20 mouse cellular contexts compared by ENCODE assay signal in genomic region chr9:60440506-60440905, GRCm38 (mm10).
DNase-seq lines count a peak whose midpoint lies in the region; ATAC-seq and TF ChIP-seq lines count a peak whose summit lies in the region.
"Had no signal": no experiment of that assay in that cellular context is flagged by ENCODE, and none has a peak within 500 bp of the region (broad histone marks: within the 10 kb centered on the region; RNA-seq: fewer than 3 reads in every experiment).

No protein-coding gene starts in this region.

- DNase-seq in embryonic facial prominence, embryonic 11.5 days (ENCODE audit: low spot score): peak; percentile 50
- no peak for DNase-seq in embryonic facial prominence, embryonic 10.5 days (ENCODE audit: low spot score)
- no peak for DNase-seq in stomach, postnatal 0 days (ENCODE audit: low spot score)
- peak; percentile 50 for DNase-seq in fibroblast of lung, adult 2 months (ENCODE audit: low read depth)
- DNase-seq in left cerebral cortex, adult 18-20 months (ENCODE audit: low spot score in 2 of 2): no peak
- DNase-seq in ovary, postnatal 14 days (ENCODE audit: low spot score): no peak
- DNase-seq: adrenal gland, adult 2 months; adrenal gland, postnatal 25 days; cerebellum, adult 2 months; gastrocnemius, postnatal 14 days; heart, adult 2 months; heart, postnatal 14 days had no signal

- no peak overlapping the region for H3K4me3 ChIP-seq in embryonic facial prominence, embryonic 11.5 days (ENCODE audit: low read depth, low read length)
- no peak overlapping the region for H3K4me3 ChIP-seq in embryonic facial prominence, embryonic 10.5 days
- H3K4me3 ChIP-seq in stomach, embryonic 16.5 days (replicated peaks; ENCODE audit: low read length): no peak overlapping the region
- no peak overlapping the region for H3K4me3 ChIP-seq in stomach, postnatal 0 days (ENCODE audit: low read depth, low read length)
- H3K4me3 ChIP-seq: embryonic facial prominence, embryonic 12.5 days; erythroblast, embryonic 14.5 days; forebrain, embryonic 15.5 days; heart, adult 2 months; heart, embryonic 15.5 days had no signal

- no peaks in the 10 kb centered on the region for H3K36me3 ChIP-seq in embryonic facial prominence, embryonic 11.5 days (replicated peaks; ENCODE audit: control insufficient read depth, insufficient read depth, low read depth, low read length)
- H3K36me3 ChIP-seq in embryonic facial prominence, embryonic 10.5 days (replicated peaks): no peaks in the 10 kb centered on the region
- no peaks in the 10 kb centered on the region for H3K36me3 ChIP-seq in stomach, embryonic 16.5 days (ENCODE audit: control insufficient read depth, insufficient read depth, low read length)
- no peaks in the 10 kb centered on the region for H3K36me3 ChIP-seq in stomach, postnatal 0 days (ENCODE audit: control insufficient read depth, insufficient read depth, low read length)
- H3K36me3 ChIP-seq: embryonic facial prominence, embryonic 12.5 days; forebrain, embryonic 15.5 days; heart, embryonic 15.5 days had no signal

- no peak for ATAC-seq in embryonic facial prominence, embryonic 11.5 days (replicated peaks; ENCODE audit: insufficient number of reproducible peaks, low FRiP score, low TSS enrichment, low read depth)
- ATAC-seq in stomach, embryonic 16.5 days (ENCODE audit: insufficient read depth, low FRiP score): no peak
- no peak for ATAC-seq in stomach, postnatal 0 days (ENCODE audit: low FRiP score, low TSS enrichment)
- ATAC-seq: forebrain, embryonic 15.5 days had no signal

- no peaks in the 10 kb centered on the region for H3K27me3 ChIP-seq in embryonic facial prominence, embryonic 11.5 days (ENCODE audit: control insufficient read depth, insufficient read depth, low read length)
- no peaks in the 10 kb centered on the region for H3K27me3 ChIP-seq in embryonic facial prominence, embryonic 10.5 days (replicated peaks; ENCODE audit: low read depth, poor library complexity, severe bottlenecking)
- no peaks in the 10 kb centered on the region for H3K27me3 ChIP-seq in stomach, embryonic 16.5 days (ENCODE audit: control insufficient read depth, insufficient read depth, low read length)
- H3K27me3 ChIP-seq in stomach, postnatal 0 days (ENCODE audit: control insufficient read depth, insufficient read depth, low read length): no peaks in the 10 kb centered on the region
- H3K27me3 ChIP-seq: CH12.LX; embryonic facial prominence, embryonic 12.5 days; forebrain, embryonic 15.5 days; heart, embryonic 15.5 days had no signal

- H3K9me3 ChIP-seq in embryonic facial prominence, embryonic 11.5 days (replicated peaks; ENCODE audit: control insufficient read depth, low read length): no peaks in the 10 kb centered on the region
- H3K9me3 ChIP-seq in embryonic facial prominence, embryonic 10.5 days: no peaks in the 10 kb centered on the region
- no peaks in the 10 kb centered on the region for H3K9me3 ChIP-seq in stomach, embryonic 16.5 days (replicated peaks; ENCODE audit: control insufficient read depth, low read length)
- no peaks in the 10 kb centered on the region for H3K9me3 ChIP-seq in stomach, postnatal 0 days (ENCODE audit: control insufficient read depth, low read length)
- H3K9me3 ChIP-seq: embryonic facial prominence, embryonic 12.5 days; forebrain, embryonic 15.5 days; heart, embryonic 15.5 days had no signal

- TF ChIP-seq CTCF in stomach, postnatal 0 days (IDR thresholded peaks at IDR 0.05; ENCODE audit: low read depth): no peak

- H3K9ac ChIP-seq in embryonic facial prominence, embryonic 11.5 days (replicated peaks; ENCODE audit: low read length): no peak overlapping the region
- H3K9ac ChIP-seq in stomach, embryonic 16.5 days (ENCODE audit: low read length): no peak overlapping the region
- no peak overlapping the region for H3K9ac ChIP-seq in stomach, postnatal 0 days (ENCODE audit: low read length)
- H3K9ac ChIP-seq: embryonic facial prominence, embryonic 12.5 days; forebrain, embryonic 15.5 days; heart, embryonic 15.5 days; hindbrain, embryonic 14.5 days had no signal

- H3K4me1 ChIP-seq in embryonic facial prominence, embryonic 11.5 days (ENCODE audit: control insufficient read depth, insufficient read depth, low read length): no peaks in the 10 kb centered on the region
- H3K4me1 ChIP-seq in embryonic facial prominence, embryonic 10.5 days: peaks cover 12% of the 10 kb centered on the region
- peaks cover 2% of the 10 kb centered on the region for H3K4me1 ChIP-seq in stomach, embryonic 16.5 days (ENCODE audit: control insufficient read depth, insufficient read depth, low read length)
- no peaks in the 10 kb centered on the region for H3K4me1 ChIP-seq in stomach, postnatal 0 days (replicated peaks; ENCODE audit: control insufficient read depth, insufficient read depth)

- no peak for TF ChIP-seq EP300 in stomach, postnatal 0 days (optimal IDR thresholded peaks at IDR 0.05)

- 75% methylated on average over 8 of the region's 8 CpGs for WGBS in embryonic facial prominence, embryonic 11.5 days
- 82% methylated on average over 8 of the region's 8 CpGs for WGBS in embryonic facial prominence, embryonic 10.5 days
- WGBS in stomach, embryonic 16.5 days: 66% methylated on average over 8 of the region's 8 CpGs
- whole genome bisulfite sequencing in stomach, postnatal 0 days: 63% methylated on average over 8 of the region's 8 CpGs

- no peak overlapping the region for H3K4me2 ChIP-seq in embryonic facial prominence, embryonic 11.5 days (ENCODE audit: low read depth, low read length)
- H3K4me2 ChIP-seq in stomach, embryonic 16.5 days (ENCODE audit: low read depth, low read length): no peak overlapping the region
- no peak overlapping the region for H3K4me2 ChIP-seq in stomach, postnatal 0 days (replicated peaks; ENCODE audit: low read depth)
- H3K4me2 ChIP-seq: embryonic facial prominence, embryonic 12.5 days; forebrain, embryonic 15.5 days; heart, embryonic 11.5 days; heart, embryonic 15.5 days; hindbrain, embryonic 14.5 days had no signal

- no peak overlapping the region for H3K27ac ChIP-seq in embryonic facial prominence, embryonic 11.5 days (replicated peaks; ENCODE audit: low read depth, low read length)
- H3K27ac ChIP-seq in embryonic facial prominence, embryonic 10.5 days (replicated peaks): no peak overlapping the region
- peak overlapping the region; percentile 4; the same call in 1 of the 2 replicates for H3K27ac ChIP-seq in stomach, embryonic 16.5 days (ENCODE audit: low read length)
- H3K27ac ChIP-seq in stomach, postnatal 0 days (replicated peaks): no peak overlapping the region
- H3K27ac ChIP-seq: embryonic facial prominence, embryonic 12.5 days; forebrain, embryonic 15.5 days; heart, adult 2 months; heart, embryonic 15.5 days; hindbrain, embryonic 14.5 days had no signal

Comparison
In these comparisons a context has a peak if more than half of its experiments do, and no peak if none do; other contexts are left out.
1. DNase-seq: peak in embryonic facial prominence, embryonic 11.5 days (single experiment) and fibroblast of lung, adult 2 months (single experiment); none in embryonic facial prominence, embryonic 10.5 days (single experiment), stomach, postnatal 0 days (single experiment), left cerebral cortex, adult 18-20 months (0 of 2) and ovary, postnatal 14 days (single experiment).